Mouse (Mus musculus) MEL (cell line): ENCODE results near the gene Tdp1. TPM values are rescaled to one million over a fixed set of nuclear protein-coding genes. Genes with fewer than 3 reads are reported as not detected.

ENCODE experiments used
- DNase-seq: peaks from one replicate; pipeline ENCODE4 v3.0.0; 2011; ENCODE audit warnings: low read depth, low spot score
- H3K27ac ChIP-seq: 2 replicates; pipeline ENCODE4 v1.5.1; 2012; ENCODE audit warnings: low read depth, mild to moderate bottlenecking, control low read depth, low read length, moderate library complexity; ENCODE audit not compliant: control insufficient read depth
- H3K27me3 ChIP-seq, 2 experiments: fragments of 150-350 bp in 1 of 2; sonication (generic) in 1 of 2; 2 replicates each; pipeline ENCODE4 v1.6.1; 2012; ENCODE audit warnings: low read length in 2 of 2, mild to moderate bottlenecking in 2 of 2, improper control_type of control experiment in 1 of 2, moderate library complexity in 1 of 2; ENCODE audit not compliant: insufficient read depth in 2 of 2, control insufficient read depth in 1 of 2
- H3K36me3 ChIP-seq, 2 experiments: 2 replicates each; pipeline ENCODE4 v1.6.1; 2012 to 2014; ENCODE audit warnings: low read length in 2 of 2, improper control_type of control experiment in 1 of 2, inconsistent platforms in 1 of 2, mild to moderate bottlenecking in 1 of 2; ENCODE audit not compliant: insufficient read depth in 2 of 2, control insufficient read depth in 1 of 2
- H3K4me1 ChIP-seq, 2 experiments: fragments of 150-350 bp in 1 of 2; sonication (generic) in 1 of 2; 2 replicates each; pipeline ENCODE4 v1.6.1; 2012; ENCODE audit warnings: low read length in 2 of 2, improper control_type of control experiment in 1 of 2, mild to moderate bottlenecking in 1 of 2; ENCODE audit not compliant: insufficient read depth in 2 of 2, control insufficient read depth in 1 of 2
- H3K4me3 ChIP-seq, 2 experiments: fragments of 150-350 bp in 1 of 2; sonication (generic) in 1 of 2; 2 replicates each; pipeline ENCODE4 v1.5.1; 2012; ENCODE audit warnings: low read depth in 2 of 2, low read length in 2 of 2, mild to moderate bottlenecking in 2 of 2, moderate library complexity in 2 of 2, control low read depth in 1 of 2, improper control_type of control experiment in 1 of 2; ENCODE audit not compliant: control insufficient read depth in 1 of 2, insufficient read depth in 1 of 2
- H3K79me2 ChIP-seq: 2 replicates; pipeline ENCODE4 v1.6.1; 2012; ENCODE audit warnings: mild to moderate bottlenecking, low read length, moderate library complexity; ENCODE audit not compliant: control insufficient read depth, poor library complexity, insufficient read depth
- H3K9ac ChIP-seq: 2 replicates; pipeline ENCODE4 v1.6.1; 2012; ENCODE audit warnings: low read depth, mild to moderate bottlenecking, control low read depth, low read length, moderate library complexity; ENCODE audit not compliant: control insufficient read depth, poor library complexity, severe bottlenecking
- H3K9me3 ChIP-seq: fragments of 150-350 bp; sonication (generic); replicated peaks from 2 replicates; pipeline ENCODE4 v1.6.1; 2012; ENCODE audit warnings: mild to moderate bottlenecking, low read length, improper control_type of control experiment, moderate library complexity; ENCODE audit not compliant: insufficient read depth
- BHLHE40 ChIP-seq: IDR thresholded peaks from 2 replicates; pipeline ENCODE4 v1.6.1; 2012; ENCODE audit warnings: low read depth, mild to moderate bottlenecking, inconsistent platforms, low read length, improper control_type of control experiment, borderline replicate concordance
- ELF1 ChIP-seq: IDR thresholded peaks from 2 replicates; pipeline ENCODE4 v1.6.1; 2014; ENCODE audit warnings: low read depth, mild to moderate bottlenecking, inconsistent platforms, low read length, improper control_type of control experiment, moderate library complexity
- ETS1 ChIP-seq: IDR thresholded peaks from 2 replicates; pipeline ENCODE4 v1.6.1; 2012; ENCODE audit warnings: low read depth, mild to moderate bottlenecking, inconsistent platforms, low read length, improper control_type of control experiment, moderate library complexity
- KAT2A ChIP-seq: conservative IDR thresholded peaks from 2 replicates; pipeline ENCODE4 v1.6.1; 2012; ENCODE audit warnings: low read depth, low read length, improper control_type of control experiment, inconsistent platforms
- MAFK ChIP-seq: IDR thresholded peaks from 2 replicates; pipeline ENCODE4 v1.6.1; 2011; ENCODE audit warnings: low read depth, mild to moderate bottlenecking, low read length, improper control_type of control experiment, borderline replicate concordance
- MAX ChIP-seq: IDR thresholded peaks from 2 replicates; pipeline ENCODE4 v1.6.1; 2011; ENCODE audit warnings: low read length, improper control_type of control experiment
- MEF2A ChIP-seq: IDR thresholded peaks from 2 replicates; pipeline ENCODE4 v1.6.1; 2014; ENCODE audit warnings: low read depth, mild to moderate bottlenecking, inconsistent platforms, low read length, improper control_type of control experiment; ENCODE audit not compliant: poor library complexity, insufficient replicate concordance, severe bottlenecking; ENCODE audit errors: extremely low read depth
- MXI1 ChIP-seq: IDR thresholded peaks from 2 replicates; pipeline ENCODE4 v1.6.1; 2011; ENCODE audit warnings: mild to moderate bottlenecking, low read depth, low read length, improper control_type of control experiment
- NRF1 ChIP-seq: IDR thresholded peaks from 2 replicates; pipeline ENCODE4 v1.6.1; 2014; ENCODE audit warnings: low read depth, mild to moderate bottlenecking, inconsistent platforms, low read length, improper control_type of control experiment, moderate library complexity; ENCODE audit not compliant: poor library complexity, insufficient read depth, severe bottlenecking
- POLR2A ChIP-seq, 2 experiments: IDR thresholded peaks; 2 replicates each; pipeline ENCODE4 v1.6.1; 2011 to 2012; ENCODE audit warnings: low read length in 2 of 2, mild to moderate bottlenecking in 2 of 2, control low read depth in 1 of 2, improper control_type of control experiment in 1 of 2, low read depth in 1 of 2, moderate library complexity in 1 of 2; ENCODE audit not compliant: control insufficient read depth in 1 of 2, insufficient read depth in 1 of 2, poor library complexity in 1 of 2
- POLR2AphosphoS2 ChIP-seq: IDR thresholded peaks from 2 replicates; pipeline ENCODE4 v1.6.1; 2011; ENCODE audit warnings: low read length, improper control_type of control experiment
- POLR2AphosphoS5 ChIP-seq: IDR thresholded peaks from 2 replicates; pipeline ENCODE4 v1.6.1; 2012; ENCODE audit warnings: low read depth, borderline replicate concordance, mild to moderate bottlenecking, inconsistent platforms, low read length, moderate library complexity, mixed read lengths
- RCOR1 ChIP-seq: IDR thresholded peaks from 2 replicates; pipeline ENCODE4 v1.6.1; 2012; ENCODE audit warnings: low read depth, mild to moderate bottlenecking, inconsistent platforms, low read length, improper control_type of control experiment
- SIN3A ChIP-seq: IDR thresholded peaks from 2 replicates; pipeline ENCODE4 v1.6.1; 2012; ENCODE audit warnings: low read length, improper control_type of control experiment, inconsistent platforms
- SMC3 ChIP-seq: IDR thresholded peaks from 2 replicates; pipeline ENCODE4 v1.6.1; 2011; ENCODE audit warnings: low read depth, low read length, improper control_type of control experiment
- TAL1 ChIP-seq: IDR thresholded peaks from 2 replicates; pipeline ENCODE4 v1.6.1; 2012; ENCODE audit warnings: mild to moderate bottlenecking, inconsistent platforms, low read length, moderate library complexity, mixed read lengths
- TBP ChIP-seq: IDR thresholded peaks from 2 replicates; pipeline ENCODE4 v1.8.0; 2011; ENCODE audit warnings: low read depth, low read length, improper control_type of control experiment
- TCF12 ChIP-seq: IDR thresholded peaks from 2 replicates; pipeline ENCODE4 v1.6.1; 2014; ENCODE audit warnings: low read depth, mild to moderate bottlenecking, inconsistent platforms, low read length, improper control_type of control experiment, moderate library complexity
- UBTF ChIP-seq: IDR thresholded peaks from 2 replicates; pipeline ENCODE4 v1.6.1; 2012; ENCODE audit warnings: low read depth, mild to moderate bottlenecking, inconsistent platforms, low read length, improper control_type of control experiment, moderate library complexity, borderline replicate concordance; ENCODE audit not compliant: insufficient read depth
- USF1 ChIP-seq: IDR thresholded peaks from 2 replicates; pipeline ENCODE4 v1.6.1; 2014; ENCODE audit warnings: low read depth, mild to moderate bottlenecking, inconsistent platforms, low read length, improper control_type of control experiment, moderate library complexity
- USF2 ChIP-seq, 2 experiments: IDR thresholded peaks; 2 replicates each; pipeline ENCODE4 v1.6.1; 2011 to 2012; ENCODE audit warnings: improper control_type of control experiment in 2 of 2, low read length in 2 of 2, borderline replicate concordance in 1 of 2, inconsistent platforms in 1 of 2, low read depth in 1 of 2, mild to moderate bottlenecking in 1 of 2; ENCODE audit not compliant: insufficient read depth in 1 of 2
- ZKSCAN1 ChIP-seq: IDR thresholded peaks from 2 replicates; pipeline ENCODE4 v1.6.1; 2012; ENCODE audit warnings: low read depth, mild to moderate bottlenecking, inconsistent platforms, low read length, improper control_type of control experiment, moderate library complexity
- ZMIZ1 ChIP-seq: IDR thresholded peaks from 2 replicates; pipeline ENCODE4 v1.6.1; 2012; ENCODE audit warnings: low read depth, mild to moderate bottlenecking, inconsistent platforms, low read length, improper control_type of control experiment, moderate library complexity
- polyA plus RNA-seq, 2 experiments: library from polyadenylated mRNA; stranded (reverse) in 1 of 2; unstranded in 1 of 2; fragments of >175 nt in 1 of 2; fragments of >200 nt in 1 of 2; gene quantifications; 2 replicates each; pipeline versions ENCODE4 v1.2.1 to v1.2.4; 2012; ENCODE audit warnings: low replicate concordance in 2 of 2, low read depth in 1 of 2; ENCODE audit not compliant: insufficient read length in 2 of 2, insufficient read depth in 1 of 2, missing spikeins in 1 of 2
- total RNA-seq: library from RNA; depleted of rRNA; stranded (reverse); fragments of 300-350 nt; gene quantifications from 2 replicates; pipeline ENCODE4 v1.2.3, GENCODE M21; 2012

Gene Tdp1
- total and polyA plus RNA-seq, 3 experiments, result 33.2 to 142 (median 94.3) TPM

DNA sequence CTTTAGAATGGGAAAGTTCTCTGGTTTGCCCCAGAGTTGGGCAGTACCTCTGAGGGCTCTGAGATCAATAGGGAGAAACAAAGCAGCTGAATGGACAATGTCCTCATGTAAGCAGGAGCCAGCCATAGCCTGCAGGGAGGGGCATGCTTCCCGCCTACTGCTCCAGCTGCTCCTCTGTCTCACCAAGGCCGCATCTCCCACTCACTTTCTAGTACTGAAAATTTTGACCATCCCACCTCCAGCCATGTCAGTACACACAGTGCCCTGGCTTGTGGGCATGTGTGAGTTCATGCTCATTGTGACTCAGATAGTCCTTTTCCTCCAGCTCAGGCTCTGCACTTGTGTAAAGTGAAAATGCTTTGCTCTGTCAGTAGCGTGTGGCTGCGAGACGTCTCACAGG is 20.2 kb downstream of the Tdp1 start:
- Histone ChIP-seq H3K9me3 (no peaks in the 10 kb centered on the region), H3K4me1 (no peaks in the 10 kb centered on the region), H3K27ac (no peak overlapping the region), H3K4me3 (no peak overlapping the region), H3K9ac (no peak overlapping the region), H3K36me3 (peaks cover 0 to 12% of the 10 kb centered on the region in 2 experiments; a peak in 2 of 4 replicates), H3K27me3 (no peaks in the 10 kb centered on the region), H3K79me2 (no peaks in the 10 kb centered on the region)
- TF ChIP-seq TCF12, result no peak
- TF ChIP-seq KAT2A, result no peak
- no peak for TF ChIP-seq SIN3A
- TF ChIP-seq USF2 (IDR thresholded peaks at IDR 0.05; ENCODE audit: borderline replicate concordance in 1 of 2, insufficient read depth in 1 of 2, low read depth in 1 of 2, low read length in 2 of 2), result no peak
- TF ChIP-seq POLR2A (IDR thresholded peaks at IDR 0.05; ENCODE audit: control insufficient read depth in 1 of 2, insufficient read depth in 1 of 2, low read depth in 1 of 2, low read length in 2 of 2, poor library complexity in 1 of 2), result no peak
- no peak for TF ChIP-seq UBTF
- TF ChIP-seq ELF1, result no peak
- no peak for TF ChIP-seq MXI1
- TF ChIP-seq RCOR1, result no peak
- DNase-seq, result no peak

DNA sequence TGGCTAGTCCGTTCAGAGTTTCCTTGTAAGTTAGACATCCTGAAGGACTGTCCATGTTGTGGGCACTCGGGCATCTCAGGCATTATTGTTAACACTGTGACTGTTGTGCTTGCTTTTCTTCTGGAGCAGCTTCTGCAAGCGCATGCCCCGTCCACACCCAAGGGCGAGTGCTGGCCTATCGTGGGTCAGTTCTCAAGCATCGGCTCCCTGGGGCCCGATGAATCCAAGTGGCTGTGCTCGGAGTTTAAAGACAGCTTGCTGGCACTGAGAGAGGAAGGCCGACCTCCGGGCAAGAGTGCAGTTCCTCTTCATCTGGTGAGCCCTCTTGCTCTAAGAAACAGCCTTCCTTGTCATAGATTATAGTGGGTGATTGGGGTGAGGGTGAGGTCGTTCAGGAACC is 27.1 kb downstream of the Tdp1 start:
- TF ChIP-seq ZMIZ1 (no peak), TAL1 (no peak), POLR2AphosphoS2 (no peak), POLR2A (IDR thresholded peaks at IDR 0.05; ENCODE audit: control insufficient read depth in 1 of 2, insufficient read depth in 1 of 2, low read depth in 1 of 2, low read length in 2 of 2, poor library complexity in 1 of 2) (no peak), MAFK (no peak), POLR2AphosphoS5 (no peak), ETS1 (no peak), MAX (no peak), SMC3 (no peak), BHLHE40 (no peak), MEF2A (no peak), KAT2A (no peak), RCOR1 (no peak), ZKSCAN1 (no peak), USF2 (IDR thresholded peaks at IDR 0.05; ENCODE audit: borderline replicate concordance in 1 of 2, insufficient read depth in 1 of 2, low read depth in 1 of 2, low read length in 2 of 2) (no peak), TCF12 (no peak), USF1 (no peak), NRF1 (no peak), TBP (no peak)
- Histone ChIP-seq H3K36me3 (peaks cover 0 to 6% of the 10 kb centered on the region in 2 experiments; a peak in 2 of 4 replicates), H3K27me3 (no peaks in the 10 kb centered on the region), H3K9me3 (no peaks in the 10 kb centered on the region), H3K4me1 (no peaks in the 10 kb centered on the region), H3K27ac (no peak overlapping the region), H3K79me2 (no peaks in the 10 kb centered on the region), H3K4me3 (no peak overlapping the region), H3K9ac (no peak overlapping the region)
- no peak for DNase-seq
